Mouse (Mus musculus): ENCODE results near the gene Kbtbd2. TPM values are rescaled to one million over a fixed set of nuclear protein-coding genes. Genes with fewer than 3 reads are reported as not detected.

Kbtbd2 gene
- polyA plus RNA-seq, 1 experiment from 2014 or later, result 34.4 TPM

- H3K4me3 ChIP-seq, result no peak overlapping the region
- no peaks in the 10 kb centered on the region for H3K27me3 ChIP-seq (ENCODE audit: insufficient read depth, poor library complexity, severe bottlenecking)
- H3K27ac ChIP-seq, result no peak overlapping the region
- peaks cover 98% of the 10 kb centered on the region for H3K36me3 ChIP-seq
- DNase-seq (ENCODE audit: low spot score), result no peak
- 94% methylated on average over 5 of the region's 5 CpGs for WGBS
- H3K4me1 ChIP-seq (replicated peaks), result no peaks in the 10 kb centered on the region
- H3K9me3 ChIP-seq, result no peaks in the 10 kb centered on the region
Measured at GRCm38 (mm10) chr6:56779636-56780035, 18.0 kb downstream of the Kbtbd2 start.

DNA sequence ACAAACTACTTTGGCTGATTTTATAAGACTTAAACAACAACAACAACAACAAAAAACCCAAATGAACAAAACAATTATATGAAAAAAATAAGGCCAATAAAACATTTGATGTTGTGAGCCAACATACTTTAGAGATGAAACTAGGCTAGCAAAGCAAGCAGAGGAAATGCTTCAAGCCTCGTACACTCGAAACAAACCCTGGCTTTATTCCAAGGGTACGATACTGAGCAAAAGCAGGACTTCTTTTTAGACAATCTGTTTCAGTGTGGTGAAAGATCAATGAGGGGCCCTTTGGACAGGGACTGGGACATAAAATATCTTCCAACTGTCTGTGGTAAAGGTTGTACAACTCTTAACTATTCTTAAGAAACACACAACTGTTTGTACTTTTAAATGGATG is 21.8 kb downstream of the Kbtbd2 start:
- H3K36me3 ChIP-seq, result peaks cover 72% of the 10 kb centered on the region

DNA sequence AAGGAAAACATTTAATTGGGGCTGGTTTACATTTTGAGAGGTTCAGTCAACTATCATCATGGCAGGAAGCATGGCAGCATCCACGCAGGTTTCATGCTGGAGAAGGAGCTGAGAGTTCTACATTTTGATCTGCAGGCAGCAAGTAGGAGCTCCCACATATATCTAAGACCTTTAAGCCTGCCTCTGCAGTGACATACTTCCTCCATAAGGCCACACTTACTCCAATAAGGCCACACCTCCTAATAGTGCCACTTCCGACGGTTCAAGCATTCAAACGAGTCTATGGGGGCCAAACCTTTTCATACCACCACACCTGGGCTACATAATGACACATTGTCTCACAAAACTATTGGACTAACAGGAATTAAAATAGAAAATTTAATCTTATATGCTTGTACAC is 31.9 kb downstream of the Kbtbd2 start:
- DNase-seq (ENCODE audit: low spot score), result no peak
- Histone ChIP-seq H3K4me1 (replicated peaks) (no peaks in the 10 kb centered on the region), H3K9me3 (no peaks in the 10 kb centered on the region), H3K27ac (no peak overlapping the region), H3K36me3 (peaks cover 17% of the 10 kb centered on the region), H3K4me3 (no peak overlapping the region), H3K27me3 (ENCODE audit: insufficient read depth, poor library complexity, severe bottlenecking) (no peaks in the 10 kb centered on the region)
- 87% methylated on average over 4 of the region's 4 CpGs for WGBS

More for the DNA sequence above, 21.8 kb downstream of the Kbtbd2 start:
- 96% methylated on average over 3 of the region's 3 CpGs for WGBS
- H3K4me1 ChIP-seq (replicated peaks), result no peaks in the 10 kb centered on the region
- DNase-seq (ENCODE audit: low spot score), result no peak
- no peak overlapping the region for H3K4me3 ChIP-seq
- H3K27ac ChIP-seq, result no peak overlapping the region
- H3K9me3 ChIP-seq, result peaks cover 3% of the 10 kb centered on the region; the same call in 1 of the 2 replicates
- H3K27me3 ChIP-seq (ENCODE audit: insufficient read depth, poor library complexity, severe bottlenecking), result no peaks in the 10 kb centered on the region

DNA sequence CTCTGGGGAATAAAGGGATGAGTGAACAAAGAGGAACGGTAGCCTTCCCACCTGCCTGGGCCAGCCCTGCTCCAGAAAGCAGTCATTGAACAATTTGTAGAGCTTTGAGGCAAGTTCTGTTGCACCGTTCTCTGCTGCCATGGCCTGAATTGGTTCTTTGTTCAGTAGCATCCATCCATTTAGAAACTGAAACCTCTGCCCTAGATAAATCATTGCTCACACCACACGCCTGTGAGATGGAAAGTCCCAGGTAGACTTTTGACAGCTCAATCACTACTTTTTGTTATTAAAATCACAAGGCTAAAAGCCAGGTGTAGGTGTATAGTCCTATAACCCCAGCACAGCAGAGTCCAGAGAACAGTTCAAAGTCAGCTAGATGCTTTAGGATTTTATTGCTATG is 32.3 kb downstream of the Kbtbd2 start:
- Histone ChIP-seq H3K27me3 (ENCODE audit: insufficient read depth, poor library complexity, severe bottlenecking) (no peaks in the 10 kb centered on the region), H3K27ac (no peak overlapping the region), H3K9me3 (no peaks in the 10 kb centered on the region), H3K4me1 (replicated peaks) (no peaks in the 10 kb centered on the region), H3K36me3 (peaks cover 18% of the 10 kb centered on the region), H3K4me3 (no peak overlapping the region)
- WGBS, result 73% methylated on average over 3 of the region's 3 CpGs
- no peak for DNase-seq (ENCODE audit: low spot score)

- WGBS, result 93% methylated on average over 1 of the region's 1 CpGs
- DNase-seq (ENCODE audit: low spot score), result no peak
- Histone ChIP-seq H3K4me3 (no peak overlapping the region), H3K4me1 (replicated peaks) (no peaks in the 10 kb centered on the region), H3K27me3 (ENCODE audit: insufficient read depth, poor library complexity, severe bottlenecking) (no peaks in the 10 kb centered on the region), H3K9me3 (no peaks in the 10 kb centered on the region), H3K27ac (no peak overlapping the region), H3K36me3 (peaks cover 74% of the 10 kb centered on the region)
Measured at GRCm38 (mm10) chr6:56759324-56759723, 38.3 kb downstream of the Kbtbd2 start.

DNA sequence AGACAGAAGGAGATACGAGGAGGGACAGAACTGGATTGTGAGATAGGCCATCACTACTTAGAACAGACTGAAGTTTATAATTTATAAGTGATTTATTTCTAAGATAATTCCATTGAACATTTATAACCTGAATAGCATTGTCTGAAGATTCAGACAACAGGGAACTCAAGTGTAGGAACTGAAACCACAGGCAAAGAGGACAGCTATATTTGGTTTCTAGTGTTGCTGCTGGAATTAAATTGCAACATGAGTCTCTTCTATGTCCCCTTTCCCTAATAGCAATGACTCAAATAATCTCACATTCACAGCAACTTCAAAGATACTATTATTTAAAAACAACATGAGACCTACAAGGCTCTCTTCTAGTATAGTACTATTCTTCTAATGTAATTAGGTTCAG is 41.5 kb downstream of the Kbtbd2 start:
- H3K36me3 ChIP-seq, result peaks cover 84% of the 10 kb centered on the region
- DNase-seq (ENCODE audit: low spot score), result no peak
- no peaks in the 10 kb centered on the region for H3K9me3 ChIP-seq
- H3K27ac ChIP-seq, result no peak overlapping the region
- no peak overlapping the region for H3K4me3 ChIP-seq
- H3K27me3 ChIP-seq (ENCODE audit: insufficient read depth, poor library complexity, severe bottlenecking), result no peaks in the 10 kb centered on the region
- 96% methylated on average over 1 of the region's 1 CpGs for WGBS
- H3K4me1 ChIP-seq (replicated peaks), result no peaks in the 10 kb centered on the region

- WGBS, result 93% methylated on average over 3 of the region's 3 CpGs
- H3K27ac ChIP-seq, result no peak overlapping the region
- no peaks in the 10 kb centered on the region for H3K4me1 ChIP-seq (replicated peaks)
- no peaks in the 10 kb centered on the region for H3K9me3 ChIP-seq
- no peak overlapping the region for H3K4me3 ChIP-seq
- no peaks in the 10 kb centered on the region for H3K27me3 ChIP-seq (ENCODE audit: insufficient read depth, poor library complexity, severe bottlenecking)
- DNase-seq (ENCODE audit: low spot score), result no peak
- H3K36me3 ChIP-seq, result peaks cover 73% of the 10 kb centered on the region
Measured at GRCm38 (mm10) chr6:56753719-56754118, 43.9 kb downstream of the Kbtbd2 start.

- Histone ChIP-seq H3K4me3 (no peak overlapping the region), H3K4me1 (replicated peaks) (no peaks in the 10 kb centered on the region), H3K27me3 (ENCODE audit: insufficient read depth, poor library complexity, severe bottlenecking) (no peaks in the 10 kb centered on the region), H3K36me3 (peaks cover 53% of the 10 kb centered on the region), H3K27ac (no peak overlapping the region), H3K9me3 (no peaks in the 10 kb centered on the region)
- 91% methylated on average over 5 of the region's 5 CpGs for WGBS
- DNase-seq (ENCODE audit: low spot score), result no peak
Measured at GRCm38 (mm10) chr6:56745950-56746543, 51.6 kb downstream of the Kbtbd2 start.

GRCm38 (mm10) chr6:56732545-56732944 is 65.1 kb downstream of the Kbtbd2 start:
- no peaks in the 10 kb centered on the region for H3K4me1 ChIP-seq (replicated peaks)
- H3K27ac ChIP-seq, result no peak overlapping the region
- WGBS, result 79% methylated on average over 2 of the region's 2 CpGs
- no peak for DNase-seq (ENCODE audit: low spot score)
- H3K27me3 ChIP-seq (ENCODE audit: insufficient read depth, poor library complexity, severe bottlenecking), result no peaks in the 10 kb centered on the region
- peaks cover 89% of the 10 kb centered on the region for H3K36me3 ChIP-seq
- no peaks in the 10 kb centered on the region for H3K9me3 ChIP-seq
- H3K4me3 ChIP-seq, result no peak overlapping the region

Other genes starting within 250 kb of the Kbtbd2 start
- 3.5 and 3.9 TPM in 2 replicates for gene Pde1c, start 228.7 kb downstream of the Kbtbd2 start, polyA plus RNA-seq (2016; fragmentation: Nextera tagmentation; extraction: Ambion mirVana)
- 188 and 197 TPM in 2 replicates for gene Lsm5, start 93.1 kb downstream of the Kbtbd2 start, polyA plus RNA-seq (2016; fragmentation: Nextera tagmentation; extraction: Ambion mirVana)
- gene Avl9, start 82.9 kb downstream of the Kbtbd2 start, polyA plus RNA-seq (2016; fragmentation: Nextera tagmentation; extraction: Ambion mirVana), result 15.4 and 19.0 TPM in 2 replicates
- gene Fkbp9, start 34.2 kb upstream of the Kbtbd2 start, polyA plus RNA-seq (2016; fragmentation: Nextera tagmentation; extraction: Ambion mirVana), result 60.3 and 75.5 TPM in 2 replicates
- gene Nt5c3, start 126.1 kb upstream of the Kbtbd2 start, polyA plus RNA-seq (2016; fragmentation: Nextera tagmentation; extraction: Ambion mirVana), result 66.4 and 73.5 TPM in 2 replicates
- gene Vmn1r4, start 126.2 kb upstream of the Kbtbd2 start, polyA plus RNA-seq (2016; fragmentation: Nextera tagmentation; extraction: Ambion mirVana), result 0.27 and 0.47 TPM in 2 replicates
- not detected in 2 replicates for gene Vmn1r5, start 172.5 kb upstream of the Kbtbd2 start, polyA plus RNA-seq (2016; fragmentation: Nextera tagmentation; extraction: Ambion mirVana)
- gene Vmn1r6, start 199.4 kb upstream of the Kbtbd2 start, polyA plus RNA-seq (2016; fragmentation: Nextera tagmentation; extraction: Ambion mirVana), result not detected in 2 replicates
- not detected in 2 replicates for gene Vmn1r7, start 227.5 kb upstream of the Kbtbd2 start, polyA plus RNA-seq (2016; fragmentation: Nextera tagmentation; extraction: Ambion mirVana)
- gene Vmn1r8, start 234.5 kb upstream of the Kbtbd2 start, polyA plus RNA-seq (2016; fragmentation: Nextera tagmentation; extraction: Ambion mirVana), result not detected in 2 replicates